Mouse (Mus musculus) forebrain, embryonic 14.5 days (tissue): ENCODE measurements around the gene Cope. TPM values are rescaled to one million over a fixed set of nuclear protein-coding genes. Genes with fewer than 3 reads are reported as not detected.

Source experiments
- ATAC-seq: fragments of 200-750 bp; cut with Nextera tagmentation; 2 replicates; pipeline ENCODE4 v1.8.0; 2017; ENCODE audit warnings: mild to moderate bottlenecking, moderate library complexity
- DNase-seq: peaks from one replicate; pipeline ENCODE4 v3.0.0-alpha.2; 2015; ENCODE audit warnings: low spot score
- H3K27ac ChIP-seq: fragments of 300-500 bp; sonication (generic); 2 replicates; pipeline ENCODE4 v1.5.1; 2014; ENCODE audit warnings: low read depth, mild to moderate bottlenecking, control low read depth, low read length, moderate library complexity
- H3K27me3 ChIP-seq: fragments of 300-500 bp; sonication (generic); replicated peaks from 2 replicates; pipeline ENCODE4 v1.6.1; 2014; ENCODE audit warnings: low read length, control low read depth, mixed read lengths; ENCODE audit not compliant: control insufficient read depth, insufficient read depth
- H3K36me3 ChIP-seq: fragments of 300-500 bp; sonication (generic); 2 replicates; pipeline ENCODE4 v1.6.1; 2014; ENCODE audit warnings: low read length, control low read depth; ENCODE audit not compliant: control insufficient read depth, insufficient read depth
- H3K4me1 ChIP-seq: fragments of 300-500 bp; sonication (generic); 2 replicates; pipeline ENCODE4 v1.6.1; 2014; ENCODE audit warnings: antibody characterized with exemption, low read length, control low read depth; ENCODE audit not compliant: control insufficient read depth, insufficient read depth
- H3K4me2 ChIP-seq: fragments of 300-500 bp; sonication (generic); 2 replicates; pipeline ENCODE4 v1.6.1; 2014; ENCODE audit warnings: mild to moderate bottlenecking, control low read depth, low read length
- H3K4me3 ChIP-seq: fragments of 300-500 bp; sonication (generic); 2 replicates; pipeline ENCODE4 v1.5.1; 2014; ENCODE audit warnings: low read depth, low read length, control low read depth
- H3K9ac ChIP-seq: fragments of 300-500 bp; sonication (generic); 2 replicates; pipeline ENCODE4 v1.6.1; 2014; ENCODE audit warnings: mild to moderate bottlenecking, low read length, control low read depth, moderate library complexity
- H3K9me3 ChIP-seq: fragments of 300-500 bp; sonication (generic); replicated peaks from 2 replicates; pipeline ENCODE4 v1.6.1; 2016; ENCODE audit warnings: low read length, control low read depth, mixed read lengths; ENCODE audit not compliant: control insufficient read depth
- WGBS: fragments of 180-500 bp; shearing (Covaris S2); extraction: QIAGEN DNeasy Blood & Tissue Kit; methylation state at CpG from one replicate; pipeline ENCODE4 v1.1.7; 2014; 5-methylcytosine and 5-hydroxymethylcytosine counted together
- polyA plus RNA-seq: library from polyadenylated mRNA; unstranded; fragments of >200 nt; fragmentation: Nextera tagmentation; extraction: Ambion mirVana; gene quantifications from 2 replicates; pipeline ENCODE4 v1.2.1, GENCODE M21; 2014

The Cope gene
- polyA plus RNA-seq, 1 experiment from 2014 or later, result 332 TPM

GRCm38 (mm10) chr8:70361484-70362032, 59.2 kb downstream of the Cope start:
- Histone ChIP-seq H3K27me3 (no peaks in the 10 kb centered on the region), H3K9me3 (no peaks in the 10 kb centered on the region), H3K27ac (no peak overlapping the region; the same call in 1 of the 2 replicates), H3K9ac (no peak overlapping the region), H3K4me3 (no peak overlapping the region), H3K4me2 (no peak overlapping the region), H3K4me1 (no peaks in the 10 kb centered on the region), H3K36me3 (no peaks in the 10 kb centered on the region)
- no peak for ATAC-seq
- no peak for DNase-seq
- WGBS, result 76% methylated on average over 10 of the region's 10 CpGs

Other genes starting within 250 kb of the Cope start
- gene Tm6sf2, start 229.6 kb upstream of the Cope start, polyA plus RNA-seq, result 0.11 and 0.73 TPM in 2 replicates
- gene Hapln4, start 219.1 kb upstream of the Cope start, polyA plus RNA-seq, result 0.19 and 0.28 TPM in 2 replicates
- 75.4 and 94.1 TPM in 2 replicates for gene Ncan, start 181.6 kb upstream of the Cope start, polyA plus RNA-seq
- gene Nr2c2ap, start 171.2 kb upstream of the Cope start, polyA plus RNA-seq, result 41.4 and 46.0 TPM in 2 replicates
- gene Rfxank, start 163.4 kb upstream of the Cope start, polyA plus RNA-seq, result 8.7 and 9.2 TPM in 2 replicates
- gene Borcs8, start 163.0 kb upstream of the Cope start, polyA plus RNA-seq, result 66.2 and 76.7 TPM in 2 replicates
- gene Mef2b, start 162.8 kb upstream of the Cope start, polyA plus RNA-seq, result 0.30 and 0.77 TPM in 2 replicates
- gene Tmem161a, start 130.2 kb upstream of the Cope start, polyA plus RNA-seq, result 36.7 and 40.8 TPM in 2 replicates
- gene Slc25a42, start 90.2 kb upstream of the Cope start, polyA plus RNA-seq, result 2.3 and 3.3 TPM in 2 replicates
- 55.6 and 71.5 TPM in 2 replicates for gene Sugp2, start 68.3 kb upstream of the Cope start, polyA plus RNA-seq
- 79.2 and 96.7 TPM in 2 replicates for gene Armc6, start 68.1 kb upstream of the Cope start, polyA plus RNA-seq
- 31.5 and 42.8 TPM in 2 replicates for gene Homer3, start 19.7 kb upstream of the Cope start, polyA plus RNA-seq
- gene Ddx49, start within 50 bp of the Cope start, polyA plus RNA-seq, result 51.5 and 52.3 TPM in 2 replicates
- 20.8 and 27.6 TPM in 2 replicates for gene Cers1, start 13.3 kb downstream of the Cope start, polyA plus RNA-seq
- 2.1 and 4.2 TPM in 2 replicates for gene Gdf1, start 27.3 kb downstream of the Cope start, polyA plus RNA-seq
- 11.8 and 14.0 TPM in 2 replicates for gene Upf1, start 50.8 kb downstream of the Cope start, polyA plus RNA-seq
- 0.48 TPM in 1 of 2 replicates, not detected in the other for gene Comp, start 71.0 kb downstream of the Cope start, polyA plus RNA-seq
- 23.9 and 30.7 TPM in 2 replicates for gene Crtc1, start 137.1 kb downstream of the Cope start, polyA plus RNA-seq
- gene Klhl26, start 174.4 kb downstream of the Cope start, polyA plus RNA-seq, result 19.3 and 19.6 TPM in 2 replicates
- 84.4 and 87.4 TPM in 2 replicates for gene Tmem59l, start 184.8 kb downstream of the Cope start, polyA plus RNA-seq
- gene Crlf1, start 190.6 kb downstream of the Cope start, polyA plus RNA-seq, result 1.7 and 3.2 TPM in 2 replicates
- gene Rex1bd, start 204.2 kb downstream of the Cope start, polyA plus RNA-seq, result 174 and 199 TPM in 2 replicates
- 709 and 911 TPM in 2 replicates for gene Uba52, start 208.3 kb downstream of the Cope start, polyA plus RNA-seq
- 363 and 380 TPM in 2 replicates for gene Fkbp8, start 225.2 kb downstream of the Cope start, polyA plus RNA-seq
- gene Kxd1, start 225.4 kb downstream of the Cope start, polyA plus RNA-seq, result 49.1 and 57.9 TPM in 2 replicates
- 15.1 TPM in 2 replicates for gene Ell, start 236.9 kb downstream of the Cope start, polyA plus RNA-seq